In genomic region chr7:34671911-34672310, GRCm38 (mm10) we compare ENCODE assay signal across 8 mouse cellular contexts. TPM values are rescaled to one million over a fixed set of nuclear protein-coding genes. Genes with fewer than 3 reads are reported as not detected.
DNase-seq lines count a peak whose midpoint lies in the region; ATAC-seq and TF ChIP-seq lines count a peak whose summit lies in the region.

No protein-coding gene starts in this region.

- WGBS in embryonic facial prominence, embryonic 14.5 days, result under 1% methylated on average over 6 of the region's 6 CpGs
- 1% methylated on average over 6 of the region's 6 CpGs for WGBS in heart, embryonic 10.5 days
- WGBS in kidney, postnatal 0 days, result 0% methylated on average over 6 of the region's 6 CpGs

- DNase-seq in A20 (ENCODE audit: low read depth, low spot score), result peak; percentile 77
- DNase-seq in adrenal gland, postnatal 4 days (ENCODE audit: low spot score in 2 of 2), result peak; percentile 70 to 80
- peak; percentile 87 for DNase-seq in embryonic facial prominence, embryonic 14.5 days (ENCODE audit: low spot score)
- DNase-seq in heart, embryonic 10.5 days (ENCODE audit: low spot score), result peak; percentile 93
- peak; percentile 94 for DNase-seq in kidney, postnatal 0 days (ENCODE audit: low spot score)
- DNase-seq in liver, result peak; percentile 81
- DNase-seq in spleen, postnatal 14 days (ENCODE audit: low spot score in 2 of 2), result peak; percentile 48 to 70

- no peak overlapping the region for H3K4me3 ChIP-seq in embryonic facial prominence, embryonic 14.5 days (ENCODE audit: low read depth, low read length)
- no peak overlapping the region for H3K4me3 ChIP-seq in heart, embryonic 10.5 days
- no peak overlapping the region for H3K4me3 ChIP-seq in kidney, postnatal 0 days (replicated peaks; ENCODE audit: low read depth, low read length)

- H3K36me3 ChIP-seq in embryonic facial prominence, embryonic 14.5 days (ENCODE audit: control insufficient read depth, insufficient read depth, low read length), result no peaks in the 10 kb centered on the region
- no peaks in the 10 kb centered on the region for H3K36me3 ChIP-seq in heart, embryonic 10.5 days
- no peaks in the 10 kb centered on the region for H3K36me3 ChIP-seq in kidney, postnatal 0 days (ENCODE audit: insufficient read depth, low read length)

- ATAC-seq in embryonic facial prominence, embryonic 14.5 days (ENCODE audit: low read depth), result peak; percentile 56; the same call in 1 of the 2 replicates
- ATAC-seq in kidney, postnatal 0 days (replicated peaks; ENCODE audit: low FRiP score, low read depth), result peak; percentile 34
- peak; percentile 86 for ATAC-seq in monocyte, adult 5-6 weeks (replicated peaks; ENCODE audit: insufficient number of reproducible peaks, low FRiP score, low TSS enrichment, poor library complexity, severe bottlenecking)

- peak; percentile 100 for TF ChIP-seq CTCF in kidney, postnatal 0 days (IDR thresholded peaks at IDR 0.05; ENCODE audit: low read depth)

- no peaks in the 10 kb centered on the region for H3K9me3 ChIP-seq in embryonic facial prominence, embryonic 14.5 days (ENCODE audit: control insufficient read depth, low read length)
- no peaks in the 10 kb centered on the region for H3K9me3 ChIP-seq in heart, embryonic 10.5 days
- H3K9me3 ChIP-seq in kidney, postnatal 0 days (replicated peaks; ENCODE audit: low read length), result no peaks in the 10 kb centered on the region

- peaks cover 35% of the 10 kb centered on the region for H3K27me3 ChIP-seq in embryonic facial prominence, embryonic 14.5 days (replicated peaks; ENCODE audit: control insufficient read depth, insufficient read depth, low read length)
- peaks cover 40% of the 10 kb centered on the region for H3K27me3 ChIP-seq in heart, embryonic 10.5 days (ENCODE audit: insufficient read depth, poor library complexity, severe bottlenecking)
- H3K27me3 ChIP-seq in kidney, postnatal 0 days (ENCODE audit: insufficient read depth, low read length), result peaks cover 20% of the 10 kb centered on the region

- H3K9ac ChIP-seq in embryonic facial prominence, embryonic 14.5 days (ENCODE audit: low read depth, low read length), result no peak overlapping the region
- H3K9ac ChIP-seq in kidney, postnatal 0 days (ENCODE audit: low read depth, low read length), result no peak overlapping the region

- no peak overlapping the region for H3K27ac ChIP-seq in embryonic facial prominence, embryonic 14.5 days (replicated peaks; ENCODE audit: low read depth, low read length)
- no peak overlapping the region for H3K27ac ChIP-seq in heart, embryonic 10.5 days
- no peak overlapping the region for H3K27ac ChIP-seq in kidney, postnatal 0 days

- no peaks in the 10 kb centered on the region for H3K4me1 ChIP-seq in embryonic facial prominence, embryonic 14.5 days (ENCODE audit: control insufficient read depth, insufficient read depth, low read length)
- peaks cover 19% of the 10 kb centered on the region for H3K4me1 ChIP-seq in heart, embryonic 10.5 days
- H3K4me1 ChIP-seq in kidney, postnatal 0 days (replicated peaks; ENCODE audit: insufficient read depth, low read length), result 0 out of 2 replicates have a peak, but pooled peaks cover 6% of the 10 kb centered on the region

- no peak overlapping the region for H3K4me2 ChIP-seq in embryonic facial prominence, embryonic 14.5 days (ENCODE audit: low read depth, low read length)
- no peak overlapping the region for H3K4me2 ChIP-seq in kidney, postnatal 0 days (ENCODE audit: low read length)

RNA-seq across cellular contexts. Expression of gene Kctd15, which starts 15.4 kb away (rescaled TPM):
- 10 to 100 TPM; 15.6 to 19.9 TPM for total RNA-seq in adrenal gland, postnatal 4 days (2021)
- 13.7 and 15.7 TPM in 2 replicates for polyA plus RNA-seq in embryonic facial prominence, embryonic 14.5 days (2014; fragmentation: Nextera tagmentation; extraction: Ambion mirVana)
- polyA plus RNA-seq in heart, embryonic 10.5 days (2016; fragmentation: Nextera tagmentation; extraction: Ambion mirVana), result 15.3 and 25.5 TPM in 2 replicates
- 24.7 and 26.8 TPM in 2 replicates for polyA plus RNA-seq in kidney, postnatal 0 days (2015; fragmentation: Nextera tagmentation; extraction: Ambion mirVana)
- total RNA-seq in monocyte, adult 5-6 weeks (2017), result 0.48 to 1.8 TPM (median 1.1 TPM) in 3 replicates

Comparison
In these comparisons a context has a peak if more than half of its experiments do, and no peak if none do; other contexts are left out.
1. ATAC-seq: peak in every context shown above with its lines; median percentile 86 in monocyte, adult 5-6 weeks; 56 in embryonic facial prominence, embryonic 14.5 days; 34 in kidney, postnatal 0 days.